Mouse (Mus musculus) layer of hippocampus, adult 8-10 months (tissue): ENCODE measurements around the gene Gm3594. TPM values are rescaled to one million over a fixed set of nuclear protein-coding genes. Genes with fewer than 3 reads are reported as not detected.
"Not testable (repeated sequence)": the region's sequence is repeated elsewhere in the genome, so short reads cannot be mapped to it uniquely, and the experiment has no call there.

ENCODE experiments used
- DNase-seq, 2 experiments: peaks; one replicate each; pipeline ENCODE4 v3.0.0; 2022; ENCODE audit warnings: low spot score in 2 of 2
- total RNA-seq, 4 experiments: library from RNA; stranded (reverse); gene quantifications; 2 replicates each; pipeline ENCODE4 v1.2.4; 2022

The Gm3594 gene
- not detected for total RNA-seq

DNA sequence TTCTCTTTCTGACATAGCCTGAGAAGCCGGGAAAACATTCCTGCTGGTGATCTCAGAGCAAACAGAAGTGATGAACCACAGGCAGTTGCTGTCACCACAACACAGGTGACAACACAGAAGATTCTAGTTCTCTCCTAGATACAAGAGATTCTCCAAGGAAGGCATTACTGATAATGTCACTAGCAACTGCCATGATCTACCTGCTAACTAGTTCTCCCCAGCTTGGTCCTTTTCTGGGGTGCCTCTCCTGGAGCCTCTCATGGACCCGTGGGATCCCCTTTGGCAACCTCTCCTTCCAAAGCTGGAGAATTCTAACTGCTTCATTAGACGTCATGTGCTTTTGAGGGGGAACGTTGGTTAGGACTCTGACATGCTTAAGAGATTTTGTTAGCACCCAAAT lies at the start of gene Gm3594:
Gm3594 (minus strand) TSS at position 101 of the 400 bp plus-strand sequence.
- not testable (repeated sequence) for DNase-seq

GRCm38 (mm10) chr14:6486331-6486730 lies 41.9 kb upstream of the Gm3594 start:
- not testable (repeated sequence) for DNase-seq

- DNase-seq = not testable (repeated sequence)
These were observed 41.1 kb upstream of the Gm3594 start for GRCm38 (mm10) chr14:6485541-6485940.

GRCm38 (mm10) chr14:6482126-6482525 lies 37.7 kb upstream of the Gm3594 start:
- not testable (repeated sequence) for DNase-seq

DNA sequence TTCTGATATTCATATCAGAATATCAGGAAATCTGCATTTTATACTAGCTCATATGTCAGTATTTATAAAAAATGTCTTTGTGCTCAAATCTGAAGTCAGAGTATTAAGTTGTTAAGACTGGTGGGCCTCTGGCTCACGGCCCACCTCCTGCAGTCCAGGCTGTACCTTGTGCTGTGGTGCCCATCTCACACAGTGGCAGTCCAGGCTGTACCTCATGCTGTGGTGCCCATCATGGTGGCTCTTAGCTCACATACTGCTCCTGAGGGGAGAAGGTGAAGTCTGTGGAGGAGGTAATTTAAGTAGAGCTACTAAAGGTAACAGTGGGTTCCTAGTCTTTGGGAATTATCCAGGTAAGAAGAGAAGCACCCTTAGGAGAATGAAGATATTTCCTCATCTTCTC lies 27.4 kb upstream of the Gm3594 start:
- not testable (repeated sequence) for DNase-seq

- not testable (repeated sequence) for DNase-seq
These were observed 3.6 kb downstream of the Gm3594 start for GRCm38 (mm10) chr14:6440774-6441173.

- not testable (repeated sequence) for DNase-seq
These were observed 4.2 kb downstream of the Gm3594 start for GRCm38 (mm10) chr14:6440206-6440605.

DNA sequence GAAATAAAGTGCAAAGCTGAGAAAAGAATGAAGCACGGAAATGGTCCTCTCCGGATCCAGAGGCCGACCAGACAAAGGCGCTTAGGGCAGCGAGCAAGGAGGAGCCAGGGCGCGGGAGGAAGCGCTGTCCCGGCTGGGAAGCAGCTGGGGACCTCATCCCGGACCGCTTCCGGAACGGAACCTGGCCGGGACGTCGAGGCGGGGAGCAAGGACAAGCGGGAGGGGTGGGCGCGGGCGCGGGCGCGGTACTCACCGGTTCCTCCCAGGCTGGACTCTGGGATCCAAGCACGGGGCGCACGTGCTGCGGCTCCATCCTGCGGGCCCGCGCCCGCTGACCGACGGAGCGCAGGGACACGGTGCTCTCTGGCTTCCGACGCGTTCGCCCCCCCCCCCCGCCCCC lies 17.6 kb downstream of the Gm3594 start:
- peak in 1 of 2 experiments; percentile 3 for DNase-seq

DNA sequence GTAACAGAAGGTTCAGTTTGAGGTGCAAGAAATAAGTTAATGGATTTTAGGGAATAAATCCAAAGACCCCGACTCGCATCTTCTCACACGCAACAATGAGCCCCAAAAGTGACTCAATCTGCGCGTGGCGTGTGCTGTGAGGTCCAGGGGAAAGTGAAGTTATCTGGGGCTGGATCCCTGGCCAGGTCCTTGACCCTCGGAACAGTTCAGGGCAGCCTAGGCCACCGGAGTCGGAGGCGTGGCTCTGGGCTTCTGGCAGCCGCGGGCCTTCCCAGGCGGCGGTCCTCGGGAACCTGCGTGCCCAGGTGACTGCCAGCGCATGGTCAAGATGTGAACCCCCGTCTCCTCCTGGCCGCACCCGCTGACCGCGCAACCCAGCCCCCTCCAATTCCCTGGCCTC lies 18.1 kb downstream of the Gm3594 start:
- not testable (repeated sequence) for DNase-seq

GRCm38 (mm10) chr14:6412382-6412781 lies 32.0 kb downstream of the Gm3594 start, which contains the start of gene Gm3591:
Gene Gm3591 (minus strand): TSS chr14:6412482.
- DNase-seq = not testable (repeated sequence)

DNA sequence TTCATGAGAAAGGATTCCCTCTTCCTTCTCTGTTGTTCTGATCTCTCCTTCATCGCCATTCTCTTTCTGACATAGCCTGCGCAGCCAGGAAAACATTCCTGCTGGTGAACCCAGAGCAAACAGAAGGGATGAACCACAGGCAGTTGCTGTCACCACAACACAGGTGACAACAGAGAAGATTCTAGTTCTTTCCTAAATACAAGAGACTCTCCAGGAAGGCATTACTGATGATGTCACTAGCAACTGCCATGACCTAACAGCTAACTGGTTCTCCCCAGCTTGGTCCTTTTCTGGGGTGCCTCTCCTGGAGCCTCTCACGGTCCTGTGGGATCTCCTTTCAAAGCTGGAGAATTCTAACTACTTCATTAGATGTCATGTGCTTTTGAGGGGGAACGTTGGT lies 54.2 kb downstream of the Gm3594 start, which contains the start of gene Gm16440:
Gm16440 (minus strand) TSS at position 101 of the 400 bp plus-strand sequence.
- not testable (repeated sequence) for DNase-seq

Other genes with a start within 250 kb of the Gm3594 start
- gene Gm21560, start 225.3 kb downstream of the Gm3594 start, total RNA-seq = 1 to 10 TPM; 1.2 to 2.4 (median 1.7) TPM
- 1 to 10 TPM; 2.3 to 4.5 (median 3.3) TPM for gene Gm3411, start 157.4 kb downstream of the Gm3594 start, total RNA-seq
- gene Gm21103, start 139.8 kb downstream of the Gm3594 start, total RNA-seq = not detected
- gene Gm3618, start 100.9 kb downstream of the Gm3594 start, total RNA-seq = not detected
- not detected for gene Gm16440, start 54.3 kb downstream of the Gm3594 start, total RNA-seq
- gene Gm3591, start 32.1 kb downstream of the Gm3594 start, total RNA-seq = 1 to 10 TPM in 2 of 4 experiments, under 1 TPM in 1, not detected in 1; 0.21 to 1.6 (median 1.2) TPM
- gene Gm8356, start 92.7 kb upstream of the Gm3594 start, total RNA-seq = not detected
- gene Gm3629, start 146.0 kb upstream of the Gm3594 start, total RNA-seq = 1 to 10 TPM in 2 of 4 experiments, under 1 TPM in 2; 0.21 to 1.9 (median 1.0) TPM
- gene Gm3460, start 177.8 kb upstream of the Gm3594 start, total RNA-seq = not detected
- gene Gm10251, start 239.6 kb upstream of the Gm3594 start, total RNA-seq = not detected